Mouse (Mus musculus) MEL (cell line): ENCODE data around the gene Bicd2. TPM values are rescaled to one million over a fixed set of nuclear protein-coding genes. Genes with fewer than 3 reads are reported as not detected.
A peak's percentile ranks its signal among the peaks of the same experiment; 100 is the strongest.

Experiments used
- DNase-seq: peaks from one replicate; pipeline ENCODE4 v3.0.0; 2011; ENCODE audit warnings: low read depth, low spot score
- H3K27ac ChIP-seq: 2 replicates; pipeline ENCODE4 v1.5.1; 2012; ENCODE audit warnings: low read depth, mild to moderate bottlenecking, control low read depth, low read length, moderate library complexity; ENCODE audit not compliant: control insufficient read depth
- H3K27me3 ChIP-seq, 2 experiments: fragments of 150-350 bp in 1 of 2; sonication (generic) in 1 of 2; 2 replicates each; pipeline ENCODE4 v1.6.1; 2012; ENCODE audit warnings: low read length in 2 of 2, mild to moderate bottlenecking in 2 of 2, improper control_type of control experiment in 1 of 2, moderate library complexity in 1 of 2; ENCODE audit not compliant: insufficient read depth in 2 of 2, control insufficient read depth in 1 of 2
- H3K36me3 ChIP-seq, 2 experiments: 2 replicates each; pipeline ENCODE4 v1.6.1; 2012 to 2014; ENCODE audit warnings: low read length in 2 of 2, improper control_type of control experiment in 1 of 2, inconsistent platforms in 1 of 2, mild to moderate bottlenecking in 1 of 2; ENCODE audit not compliant: insufficient read depth in 2 of 2, control insufficient read depth in 1 of 2
- H3K4me1 ChIP-seq, 2 experiments: fragments of 150-350 bp in 1 of 2; sonication (generic) in 1 of 2; 2 replicates each; pipeline ENCODE4 v1.6.1; 2012; ENCODE audit warnings: low read length in 2 of 2, improper control_type of control experiment in 1 of 2, mild to moderate bottlenecking in 1 of 2; ENCODE audit not compliant: insufficient read depth in 2 of 2, control insufficient read depth in 1 of 2
- H3K4me3 ChIP-seq, 2 experiments: fragments of 150-350 bp in 1 of 2; sonication (generic) in 1 of 2; 2 replicates each; pipeline ENCODE4 v1.5.1; 2012; ENCODE audit warnings: low read depth in 2 of 2, low read length in 2 of 2, mild to moderate bottlenecking in 2 of 2, moderate library complexity in 2 of 2, control low read depth in 1 of 2, improper control_type of control experiment in 1 of 2; ENCODE audit not compliant: control insufficient read depth in 1 of 2, insufficient read depth in 1 of 2
- H3K79me2 ChIP-seq: 2 replicates; pipeline ENCODE4 v1.6.1; 2012; ENCODE audit warnings: mild to moderate bottlenecking, low read length, moderate library complexity; ENCODE audit not compliant: control insufficient read depth, poor library complexity, insufficient read depth
- H3K9ac ChIP-seq: 2 replicates; pipeline ENCODE4 v1.6.1; 2012; ENCODE audit warnings: low read depth, mild to moderate bottlenecking, control low read depth, low read length, moderate library complexity; ENCODE audit not compliant: control insufficient read depth, poor library complexity, severe bottlenecking
- H3K9me3 ChIP-seq: fragments of 150-350 bp; sonication (generic); replicated peaks from 2 replicates; pipeline ENCODE4 v1.6.1; 2012; ENCODE audit warnings: mild to moderate bottlenecking, low read length, improper control_type of control experiment, moderate library complexity; ENCODE audit not compliant: insufficient read depth
- BHLHE40 ChIP-seq: IDR thresholded peaks from 2 replicates; pipeline ENCODE4 v1.6.1; 2012; ENCODE audit warnings: low read depth, mild to moderate bottlenecking, inconsistent platforms, low read length, improper control_type of control experiment, borderline replicate concordance
- CTCF ChIP-seq, 3 experiments: IDR thresholded peaks in 2 of 3; conservative IDR thresholded peaks in 1 of 3; 2 replicates each; pipeline ENCODE4 v1.5.1; 2011 to 2012; ENCODE audit warnings: low read length in 3 of 3, low read depth in 2 of 3, mild to moderate bottlenecking in 2 of 3, improper control_type of control experiment in 1 of 3, inconsistent platforms in 1 of 3, mixed read lengths in 1 of 3, moderate library complexity in 1 of 3; ENCODE audit not compliant: control insufficient read depth in 1 of 3, insufficient read depth in 1 of 3, poor library complexity in 1 of 3, severe bottlenecking in 1 of 3
- E2F4 ChIP-seq: IDR thresholded peaks from 2 replicates; pipeline ENCODE4 v1.6.1; 2011; ENCODE audit warnings: low read depth, low read length, improper control_type of control experiment, borderline replicate concordance
- EP300 ChIP-seq, 2 experiments: IDR thresholded peaks; 2 replicates each; pipeline ENCODE4 v1.6.1; 2011; ENCODE audit warnings: improper control_type of control experiment in 2 of 2, low read length in 2 of 2, low read depth in 1 of 2, mild to moderate bottlenecking in 1 of 2
- ETS1 ChIP-seq: IDR thresholded peaks from 2 replicates; pipeline ENCODE4 v1.6.1; 2012; ENCODE audit warnings: low read depth, mild to moderate bottlenecking, inconsistent platforms, low read length, improper control_type of control experiment, moderate library complexity
- GATA1 ChIP-seq: IDR thresholded peaks from 2 replicates; pipeline ENCODE4 v1.6.1; 2011; ENCODE audit warnings: low read depth, low read length, improper control_type of control experiment
- HCFC1 ChIP-seq: IDR thresholded peaks from 2 replicates; pipeline ENCODE4 v1.6.1; 2012; ENCODE audit warnings: low read depth, mild to moderate bottlenecking, inconsistent platforms, low read length, improper control_type of control experiment, moderate library complexity
- KAT2A ChIP-seq: conservative IDR thresholded peaks from 2 replicates; pipeline ENCODE4 v1.6.1; 2012; ENCODE audit warnings: low read depth, low read length, improper control_type of control experiment, inconsistent platforms
- MAFK ChIP-seq: IDR thresholded peaks from 2 replicates; pipeline ENCODE4 v1.6.1; 2011; ENCODE audit warnings: low read depth, mild to moderate bottlenecking, low read length, improper control_type of control experiment, borderline replicate concordance
- MEF2A ChIP-seq: IDR thresholded peaks from 2 replicates; pipeline ENCODE4 v1.6.1; 2014; ENCODE audit warnings: low read depth, mild to moderate bottlenecking, inconsistent platforms, low read length, improper control_type of control experiment; ENCODE audit not compliant: poor library complexity, insufficient replicate concordance, severe bottlenecking; ENCODE audit errors: extremely low read depth
- MYB ChIP-seq: IDR thresholded peaks from 2 replicates; pipeline ENCODE4 v1.6.1; 2011; ENCODE audit warnings: mild to moderate bottlenecking, low read depth, low read length, improper control_type of control experiment
- POLR2A ChIP-seq, 2 experiments: IDR thresholded peaks; 2 replicates each; pipeline ENCODE4 v1.6.1; 2011 to 2012; ENCODE audit warnings: low read length in 2 of 2, mild to moderate bottlenecking in 2 of 2, control low read depth in 1 of 2, improper control_type of control experiment in 1 of 2, low read depth in 1 of 2, moderate library complexity in 1 of 2; ENCODE audit not compliant: control insufficient read depth in 1 of 2, insufficient read depth in 1 of 2, poor library complexity in 1 of 2
- POLR2AphosphoS5 ChIP-seq: IDR thresholded peaks from 2 replicates; pipeline ENCODE4 v1.6.1; 2012; ENCODE audit warnings: low read depth, borderline replicate concordance, mild to moderate bottlenecking, inconsistent platforms, low read length, moderate library complexity, mixed read lengths
- RCOR1 ChIP-seq: IDR thresholded peaks from 2 replicates; pipeline ENCODE4 v1.6.1; 2012; ENCODE audit warnings: low read depth, mild to moderate bottlenecking, inconsistent platforms, low read length, improper control_type of control experiment
- SIN3A ChIP-seq: IDR thresholded peaks from 2 replicates; pipeline ENCODE4 v1.6.1; 2012; ENCODE audit warnings: low read length, improper control_type of control experiment, inconsistent platforms
- TAL1 ChIP-seq: IDR thresholded peaks from 2 replicates; pipeline ENCODE4 v1.6.1; 2012; ENCODE audit warnings: mild to moderate bottlenecking, inconsistent platforms, low read length, moderate library complexity, mixed read lengths
- TBP ChIP-seq: IDR thresholded peaks from 2 replicates; pipeline ENCODE4 v1.8.0; 2011; ENCODE audit warnings: low read depth, low read length, improper control_type of control experiment
- TCF12 ChIP-seq: IDR thresholded peaks from 2 replicates; pipeline ENCODE4 v1.6.1; 2014; ENCODE audit warnings: low read depth, mild to moderate bottlenecking, inconsistent platforms, low read length, improper control_type of control experiment, moderate library complexity
- UBTF ChIP-seq: IDR thresholded peaks from 2 replicates; pipeline ENCODE4 v1.6.1; 2012; ENCODE audit warnings: low read depth, mild to moderate bottlenecking, inconsistent platforms, low read length, improper control_type of control experiment, moderate library complexity, borderline replicate concordance; ENCODE audit not compliant: insufficient read depth
- ZNF384 ChIP-seq: IDR thresholded peaks from 2 replicates; pipeline ENCODE4 v1.6.1; 2012; ENCODE audit warnings: low read depth, mild to moderate bottlenecking, inconsistent platforms, low read length, improper control_type of control experiment
- polyA plus RNA-seq, 2 experiments: library from polyadenylated mRNA; stranded (reverse) in 1 of 2; unstranded in 1 of 2; fragments of >175 nt in 1 of 2; fragments of >200 nt in 1 of 2; gene quantifications; 2 replicates each; pipeline versions ENCODE4 v1.2.1 to v1.2.4; 2012; ENCODE audit warnings: low replicate concordance in 2 of 2, low read depth in 1 of 2; ENCODE audit not compliant: insufficient read length in 2 of 2, insufficient read depth in 1 of 2, missing spikeins in 1 of 2
- total RNA-seq: library from RNA; depleted of rRNA; stranded (reverse); fragments of 300-350 nt; gene quantifications from 2 replicates; pipeline ENCODE4 v1.2.3, GENCODE M21; 2012

Bicd2 gene
- total and polyA plus RNA-seq, 3 experiments: 21.8 to 22.6 TPM; not detected in 1

DNA sequence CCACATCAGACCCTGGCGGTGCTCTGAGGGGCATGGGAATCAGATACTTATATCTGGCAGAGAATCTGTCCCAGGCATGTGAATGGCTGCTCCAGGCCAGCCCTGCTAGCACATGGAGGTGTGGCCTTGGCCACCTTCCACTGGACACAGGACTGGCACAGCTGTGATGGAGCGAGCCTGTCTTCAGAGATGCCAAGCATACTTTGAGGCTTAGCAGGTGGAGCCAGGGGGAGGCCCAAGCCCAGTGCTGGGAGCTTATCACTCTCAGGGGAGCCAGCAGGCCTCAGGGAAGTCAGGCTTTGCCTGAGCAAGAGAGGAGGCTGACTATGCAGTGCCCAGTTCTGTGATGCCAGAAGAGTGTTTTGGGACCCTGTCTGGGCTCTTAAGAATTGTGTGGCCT lies 4.1 kb downstream of the Bicd2 start:
- Histone ChIP-seq H3K4me1 (peaks cover 23 to 44% of the 10 kb centered on the region in 2 experiments), H3K79me2 (peaks cover 53% of the 10 kb centered on the region), H3K9me3 (no peaks in the 10 kb centered on the region), H3K9ac (no peak overlapping the region), H3K27ac (no peak overlapping the region), H3K4me3 (no peak overlapping the region), H3K36me3 (peaks cover 0 to 26% of the 10 kb centered on the region in 2 experiments; a peak in 2 of 4 replicates), H3K27me3 (no peaks in the 10 kb centered on the region)
- TF ChIP-seq HCFC1 (no peak), CTCF (IDR thresholded peaks at IDR 0.05 in 2 of 3, conservative IDR thresholded peaks at IDR 0.05 in 1 of 3; ENCODE audit: control insufficient read depth in 1 of 3, insufficient read depth in 1 of 3, low read depth in 2 of 3, low read length in 3 of 3, poor library complexity in 1 of 3, severe bottlenecking in 1 of 3) (no peak), KAT2A (no peak), MEF2A (no peak), BHLHE40 (no peak), EP300 (IDR thresholded peaks at IDR 0.05; ENCODE audit: low read depth in 1 of 2, low read length in 2 of 2) (no peak), E2F4 (no peak)
- no peak for DNase-seq

DNA sequence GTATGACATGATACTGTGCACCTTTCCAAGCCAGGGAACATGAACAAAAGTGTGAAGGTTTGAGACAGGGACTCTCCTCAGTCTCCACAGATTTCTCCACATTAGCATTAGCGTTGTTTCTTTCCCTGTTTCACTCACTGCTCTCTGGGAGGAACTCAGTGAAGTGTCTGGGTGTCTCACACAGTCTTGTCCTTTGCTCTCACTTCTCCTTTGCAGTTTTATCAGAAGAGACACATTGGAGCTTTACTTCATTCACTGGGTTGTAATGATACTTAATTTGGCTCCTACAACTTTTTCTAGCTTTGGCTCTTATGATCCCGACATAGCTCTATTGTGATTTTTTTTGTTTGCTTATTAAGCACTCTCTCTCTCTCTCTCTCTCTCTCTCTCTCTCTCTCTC lies 7.1 kb downstream of the Bicd2 start:
- Histone ChIP-seq H3K27me3 (no peaks in the 10 kb centered on the region), H3K9ac (no peak overlapping the region), H3K27ac (peak overlapping the region; percentile 36), H3K9me3 (no peaks in the 10 kb centered on the region), H3K36me3 (peaks cover 0 to 21% of the 10 kb centered on the region in 2 experiments; a peak in 2 of 4 replicates), H3K4me1 (peaks cover 23 to 34% of the 10 kb centered on the region in 2 experiments), H3K4me3 (no peak overlapping the region), H3K79me2 (peaks cover 53% of the 10 kb centered on the region)
- TF ChIP-seq MAFK (no peak), ETS1 (peak; percentile 59), UBTF (0 out of 2 replicates have a peak, but pooled peaks have one; percentile 62), ZNF384 (peak; percentile 60), RCOR1 (peak; percentile 69), GATA1 (peak; percentile 78), POLR2AphosphoS5 (no peak), EP300 (IDR thresholded peaks at IDR 0.05; ENCODE audit: low read depth in 1 of 2, low read length in 2 of 2) (peak; percentile 76 to 86), POLR2A (IDR thresholded peaks at IDR 0.05; ENCODE audit: control insufficient read depth in 1 of 2, insufficient read depth in 1 of 2, low read depth in 1 of 2, low read length in 2 of 2, poor library complexity in 1 of 2) (no peak), TCF12 (peak; percentile 80), BHLHE40 (no peak), E2F4 (no peak), MYB (no peak), TBP (peak; percentile 38; the same call in 1 of the 2 replicates), TAL1 (peak; percentile 72), KAT2A (no peak), SIN3A (peak; percentile 72)
- peak; percentile 83 for DNase-seq
